Mouse (Mus musculus) liver, adult 2 months (tissue): ENCODE data around the gene Pard6b.

Experiments used
- CTCF ChIP-seq: fragments of 200-500 bp; IDR thresholded peaks from 2 replicates; pipeline ENCODE4 v1.5.1; 2011; ENCODE audit warnings: low read depth, low read length, control low read depth
- POLR2A ChIP-seq: fragments of 200-500 bp; IDR thresholded peaks from 2 replicates; pipeline ENCODE4 v1.6.1; 2011; ENCODE audit warnings: low read length, control low read depth; ENCODE audit not compliant: insufficient read depth; ENCODE audit errors: extremely low read depth

DNA sequence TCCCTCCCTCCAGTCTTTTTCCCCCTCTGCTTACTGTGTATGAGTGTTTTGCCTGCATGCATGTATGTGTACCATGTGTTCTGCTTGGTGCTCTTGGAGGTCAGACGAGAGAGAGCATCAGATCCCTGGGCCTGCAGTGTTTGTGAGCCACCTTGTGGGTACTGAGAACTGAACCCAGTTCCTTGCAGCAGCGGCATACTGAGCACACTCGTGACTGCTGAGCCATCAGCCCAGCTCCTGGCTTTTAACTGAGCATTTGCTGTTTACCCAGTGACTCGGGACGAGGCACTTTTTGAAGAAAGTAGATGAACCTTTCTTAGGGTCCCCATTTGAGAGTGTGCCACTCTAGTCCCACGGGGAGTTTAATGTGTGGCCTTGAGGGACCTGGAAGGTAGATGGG is 5.5 kb downstream of the Pard6b start:
- TF ChIP-seq CTCF, result no peak
- TF ChIP-seq POLR2A, result no peak
